Mouse (Mus musculus) CH12.LX (cell line): ENCODE data around the gene Gm44965. TPM values are rescaled to one million over a fixed set of nuclear protein-coding genes. Genes with fewer than 3 reads are reported as not detected.
A peak's percentile ranks its signal among the peaks of the same experiment; 100 is the strongest.

Source experiments
- DNase-seq: peaks from one replicate; pipeline ENCODE4 v3.0.0-alpha.2; 2013; ENCODE audit errors: extremely low read depth
- H3K27ac ChIP-seq: 2 replicates; pipeline ENCODE4 v1.5.1; 2012; ENCODE audit warnings: low read depth, mild to moderate bottlenecking, control low read depth, moderate library complexity; ENCODE audit not compliant: insufficient read depth
- H3K27me3 ChIP-seq: replicated peaks from 2 replicates; pipeline ENCODE3; 2012; ENCODE audit warnings: inconsistent platforms
- H3K36me3 ChIP-seq, 2 experiments: replicated peaks in 1 of 2; 2 replicates each; pipeline versions ENCODE3 to v1.6.1; 2012; ENCODE audit warnings: inconsistent platforms in 1 of 2, low read length in 1 of 2, mild to moderate bottlenecking in 1 of 2, mixed read lengths in 1 of 2, moderate library complexity in 1 of 2; ENCODE audit not compliant: control insufficient read depth in 1 of 2, insufficient read depth in 1 of 2
- H3K4me1 ChIP-seq, 2 experiments: 2 replicates each; pipeline ENCODE4 v1.6.1; 2012; ENCODE audit warnings: inconsistent platforms in 1 of 2, moderate library complexity in 1 of 2; ENCODE audit not compliant: insufficient read depth in 2 of 2, control insufficient read depth in 1 of 2
- H3K4me2 ChIP-seq: 2 replicates; pipeline ENCODE4 v1.6.1; 2012; ENCODE audit warnings: low read depth, mild to moderate bottlenecking, control low read depth; ENCODE audit not compliant: poor library complexity, insufficient read depth, severe bottlenecking
- H3K4me3 ChIP-seq, 3 experiments: fragments of 150-350 bp in 1 of 3; sonication (generic) in 1 of 3; replicated peaks in 1 of 3; 2 replicates each; pipeline versions ENCODE3 to v1.5.1; 2011 to 2012; ENCODE audit warnings: low read depth in 2 of 3, low read length in 2 of 3, mild to moderate bottlenecking in 2 of 3, moderate library complexity in 2 of 3, control low read depth in 1 of 3, improper control_type of control experiment in 1 of 3, inconsistent platforms in 1 of 3, mixed read lengths in 1 of 3; ENCODE audit not compliant: poor library complexity in 1 of 3
- H3K79me2 ChIP-seq: replicated peaks from 2 replicates; pipeline ENCODE4 v1.6.1; 2012; ENCODE audit warnings: mild to moderate bottlenecking, moderate library complexity; ENCODE audit not compliant: control insufficient read depth, poor library complexity, insufficient read depth, severe bottlenecking; ENCODE audit errors: extremely low read depth
- H3K9ac ChIP-seq: 2 replicates; pipeline ENCODE4 v1.6.1; 2012; ENCODE audit warnings: low read depth, mild to moderate bottlenecking, control low read depth, moderate library complexity; ENCODE audit not compliant: insufficient read depth
- H3K9me3 ChIP-seq: replicated peaks from 2 replicates; pipeline ENCODE3; 2012; ENCODE audit warnings: low read length, inconsistent platforms, mixed read lengths
- BHLHE40 ChIP-seq: IDR thresholded peaks from 2 replicates; pipeline ENCODE4 v1.6.1; 2011; ENCODE audit warnings: mild to moderate bottlenecking, low read depth, low read length, improper control_type of control experiment
- CHD1 ChIP-seq: IDR thresholded peaks from 2 replicates; pipeline ENCODE4 v1.6.1; 2012; ENCODE audit warnings: low read depth, low read length, improper control_type of control experiment, inconsistent platforms
- CHD2 ChIP-seq: IDR thresholded peaks from 2 replicates; pipeline ENCODE4 v1.6.1; 2011; ENCODE audit warnings: low read length, improper control_type of control experiment
- ELF1 ChIP-seq: IDR thresholded peaks from 2 replicates; pipeline ENCODE4 v1.6.1; 2014; ENCODE audit warnings: low read depth, mild to moderate bottlenecking, inconsistent platforms, low read length, improper control_type of control experiment
- EP300 ChIP-seq: IDR thresholded peaks from 2 replicates; pipeline ENCODE4 v1.6.1; 2011; ENCODE audit warnings: low read length, improper control_type of control experiment
- IRF4 ChIP-seq: IDR thresholded peaks from 2 replicates; pipeline ENCODE4 v1.6.1; 2014; ENCODE audit warnings: low read depth, mild to moderate bottlenecking, inconsistent platforms, low read length, improper control_type of control experiment
- KAT2A ChIP-seq: IDR thresholded peaks from 2 replicates; pipeline ENCODE4 v1.6.1; 2012; ENCODE audit warnings: low read length, improper control_type of control experiment, inconsistent platforms; ENCODE audit not compliant: insufficient replicate concordance
- MAFK ChIP-seq: IDR thresholded peaks from 2 replicates; pipeline ENCODE4 v1.6.1; 2011; ENCODE audit warnings: low read length, improper control_type of control experiment; ENCODE audit not compliant: insufficient replicate concordance
- MAX ChIP-seq: IDR thresholded peaks from 2 replicates; pipeline ENCODE4 v1.6.1; 2011; ENCODE audit warnings: low read length, improper control_type of control experiment
- MAZ ChIP-seq: IDR thresholded peaks from 2 replicates; pipeline ENCODE4 v1.6.1; 2012; ENCODE audit warnings: low read depth, mild to moderate bottlenecking, inconsistent platforms, low read length, improper control_type of control experiment, moderate library complexity
- MEF2A ChIP-seq: IDR thresholded peaks from 2 replicates; pipeline ENCODE4 v1.6.1; 2014; ENCODE audit warnings: low read depth, mild to moderate bottlenecking, inconsistent platforms, low read length, improper control_type of control experiment, borderline replicate concordance
- MXI1 ChIP-seq: IDR thresholded peaks from 2 replicates; pipeline ENCODE4 v1.6.1; 2011; ENCODE audit warnings: mild to moderate bottlenecking, low read depth, low read length, improper control_type of control experiment
- MYC ChIP-seq: IDR thresholded peaks from 2 replicates; pipeline ENCODE4 v1.6.1; 2011; ENCODE audit warnings: low read depth, mild to moderate bottlenecking, improper control_type of control experiment, low read length
- NRF1 ChIP-seq: IDR thresholded peaks from 2 replicates; pipeline ENCODE4 v1.6.1; 2014; ENCODE audit warnings: low read depth, mild to moderate bottlenecking, inconsistent platforms, low read length, improper control_type of control experiment, moderate library complexity
- POLR2A ChIP-seq: IDR thresholded peaks from 2 replicates; pipeline ENCODE4 v1.6.1; 2011; ENCODE audit warnings: low read depth, mild to moderate bottlenecking, improper control_type of control experiment, low read length
- POLR2AphosphoS2 ChIP-seq: IDR thresholded peaks from 2 replicates; pipeline ENCODE4 v1.6.1; 2011; ENCODE audit warnings: low read depth, low read length, improper control_type of control experiment
- RAD21 ChIP-seq: IDR thresholded peaks from 2 replicates; pipeline ENCODE4 v1.6.1; 2011; ENCODE audit warnings: low read depth, mild to moderate bottlenecking, low read length, improper control_type of control experiment, moderate library complexity
- RCOR1 ChIP-seq: conservative IDR thresholded peaks from 2 replicates; pipeline ENCODE4 v1.6.1; 2012; ENCODE audit warnings: low read depth, mild to moderate bottlenecking, inconsistent platforms, low read length, improper control_type of control experiment
- SIN3A ChIP-seq: IDR thresholded peaks from 2 replicates; pipeline ENCODE4 v1.6.1; 2012; ENCODE audit warnings: low read length, improper control_type of control experiment, inconsistent platforms
- SMC3 ChIP-seq: IDR thresholded peaks from 2 replicates; pipeline ENCODE4 v1.6.1; 2011; ENCODE audit warnings: low read depth, low read length, improper control_type of control experiment
- TBP ChIP-seq: conservative IDR thresholded peaks from 2 replicates; pipeline ENCODE4 v1.6.1; 2011; ENCODE audit warnings: low read depth, low read length, improper control_type of control experiment
- UBTF ChIP-seq: IDR thresholded peaks from 2 replicates; pipeline ENCODE4 v1.6.1; 2012; ENCODE audit warnings: low read depth, mild to moderate bottlenecking, inconsistent platforms, low read length, improper control_type of control experiment, moderate library complexity
- USF1 ChIP-seq: IDR thresholded peaks from 2 replicates; pipeline ENCODE4 v1.6.1; 2014; ENCODE audit warnings: low read depth, mild to moderate bottlenecking, inconsistent platforms, low read length, improper control_type of control experiment
- USF2 ChIP-seq: conservative IDR thresholded peaks from 2 replicates; pipeline ENCODE4 v1.6.1; 2011; ENCODE audit warnings: low read depth, low read length, improper control_type of control experiment
- ZC3H11A ChIP-seq: IDR thresholded peaks from 2 replicates; pipeline ENCODE4 v1.6.1; 2012; ENCODE audit warnings: low read depth, mild to moderate bottlenecking, inconsistent platforms, low read length, improper control_type of control experiment
- dilution Hi-C: fragments of 300-500 bp; cut with MboI; formaldehyde crosslinking; loops from 2 replicates; pipeline ENCODE4 v1.14.3; 2020; ENCODE audit warnings: low sequenced_read_pairs; ENCODE audit not compliant: extremely low pct_unique_long_range_greater_than_20kb, extremely low pct_ligation_motif_present
- in situ Hi-C: fragments of 300-500 bp; cut with MboI; formaldehyde crosslinking; loops from 3 replicates; pipeline ENCODE4 v1.14.3; 2019; ENCODE audit warnings: low sequenced_read_pairs, low pct_ligation_motif_present, low pct_unique_long_range_greater_than_20kb, mixed read lengths
- polyA plus RNA-seq: library from polyadenylated mRNA; unstranded; fragments of >175 nt; gene quantifications from 2 replicates; pipeline ENCODE4 v1.2.1, GENCODE M21; 2012; ENCODE audit warnings: low read depth; ENCODE audit not compliant: insufficient read length
- total RNA-seq, 2 experiments: library from RNA; depleted of rRNA; stranded (reverse); fragments of 300-350 nt in 1 of 2; fragments of >200 nt in 1 of 2; gene quantifications; 2 replicates each; pipeline ENCODE4 v1.2.3; 2012 to 2014

Gm44965 gene
- total and polyA plus RNA-seq, 3 experiments = not detected

GRCm38 (mm10) chr6:48578736-48579135, 15.0 kb upstream of the Gm44965 start:
- H3K4me1 ChIP-seq = peaks cover 3 to 29% of the 10 kb centered on the region in 2 experiments
- TF ChIP-seq MAFK (no peak), MEF2A (no peak), BHLHE40 (no peak), RAD21 (no peak), NRF1 (no peak), MXI1 (no peak), SMC3 (no peak), POLR2AphosphoS2 (no peak), USF2 (no peak)
- dilution Hi-C loops = no loop called here
- H3K36me3 ChIP-seq = no peaks in the 10 kb centered on the region
- no peak overlapping the region for H3K9ac ChIP-seq
- no peak overlapping the region for H3K4me3 ChIP-seq
- no peaks in the 10 kb centered on the region for H3K27me3 ChIP-seq
- H3K9me3 ChIP-seq = no peaks in the 10 kb centered on the region
- no peak overlapping the region for H3K27ac ChIP-seq
- in situ Hi-C loops = no loop called here
- no peaks in the 10 kb centered on the region for H3K79me2 ChIP-seq
- DNase-seq = no peak
- peak overlapping the region; percentile 52 for H3K4me2 ChIP-seq

- no peak overlapping the region for H3K9ac ChIP-seq
- no peaks in the 10 kb centered on the region for H3K27me3 ChIP-seq
- peak; percentile 42 for DNase-seq
- no peaks in the 10 kb centered on the region for H3K36me3 ChIP-seq
- peaks cover 3 to 29% of the 10 kb centered on the region in 2 experiments for H3K4me1 ChIP-seq
- no peaks in the 10 kb centered on the region for H3K9me3 ChIP-seq
- no peaks in the 10 kb centered on the region for H3K79me2 ChIP-seq
- no peak for TF ChIP-seq TBP
- no peak for TF ChIP-seq UBTF
- TF ChIP-seq IRF4 = peak; percentile 75
- TF ChIP-seq SIN3A = peak; percentile 58; the same call in 1 of the 2 replicates
- peak; percentile 54 for TF ChIP-seq BHLHE40
- peak; percentile 49; the same call in 1 of the 2 replicates for TF ChIP-seq ELF1
- peak; percentile 38; the same call in 1 of the 2 replicates for TF ChIP-seq MEF2A
- no peak for TF ChIP-seq RCOR1
- TF ChIP-seq ZC3H11A = no peak
- no peak for TF ChIP-seq SMC3
- TF ChIP-seq KAT2A = 0 out of 2 replicates have a peak, but pooled peaks have one; percentile 8
- 0 out of 2 replicates have a peak, but pooled peaks have one; percentile 33 for TF ChIP-seq CHD2
- no peak for TF ChIP-seq USF1
- no peak; the same call in 1 of the 2 replicates for TF ChIP-seq MAX
- TF ChIP-seq POLR2AphosphoS2 = no peak
- no peak for TF ChIP-seq CHD1
- no peak for TF ChIP-seq POLR2A
- TF ChIP-seq MAZ = 0 out of 2 replicates have a peak, but pooled peaks have one; percentile 36
- 0 out of 2 replicates have a peak, but pooled peaks have one; percentile 20 for TF ChIP-seq MYC
- TF ChIP-seq EP300 = peak; percentile 58
- TF ChIP-seq, all 38 proteins: peak for 10
- in situ Hi-C loops (no loop called here), dilution Hi-C loops (no loop called here)
- peak overlapping the region; percentile 52 for H3K4me2 ChIP-seq
- H3K4me3 ChIP-seq = peak overlapping the region in 2 of 3 experiments; percentile 11 to 29
- no peak overlapping the region for H3K27ac ChIP-seq
Observed at GRCm38 (mm10) chr6:48579215-48579648, 14.5 kb upstream of the Gm44965 start.
